Mouse (Mus musculus): Measurements from ENCODE around the gene Pcnx2.

GRCm38 (mm10) chr8:125911229-125911580, 13.1 kb upstream of the Pcnx2 start:
- TF ChIP-seq CTCF (IDR thresholded peaks at IDR 0.05; ENCODE audit: borderline replicate concordance, insufficient read depth, low read depth, low read length) = no peak
- TF ChIP-seq POLR2A (IDR thresholded peaks at IDR 0.05; ENCODE audit: borderline replicate concordance, insufficient read depth, low read length) = no peak

All from cerebellum, adult 2 months (tissue).